Mouse (Mus musculus) cerebellum, adult 2 months (tissue): ENCODE results near the gene Hpd.
A peak's percentile ranks its signal among the peaks of the same experiment; 100 is the strongest.

ENCODE experiments used
- CTCF ChIP-seq: fragments of 200-500 bp; IDR thresholded peaks from 2 replicates; pipeline ENCODE4 v1.5.1; 2011; ENCODE audit warnings: low read depth, mild to moderate bottlenecking, control low read depth, low read length, moderate library complexity, borderline replicate concordance; ENCODE audit not compliant: insufficient read depth
- POLR2A ChIP-seq: fragments of 200-500 bp; IDR thresholded peaks from 2 replicates; pipeline ENCODE4 v1.6.1; 2011; ENCODE audit warnings: low read length, control low read depth, borderline replicate concordance; ENCODE audit not compliant: insufficient read depth

DNA sequence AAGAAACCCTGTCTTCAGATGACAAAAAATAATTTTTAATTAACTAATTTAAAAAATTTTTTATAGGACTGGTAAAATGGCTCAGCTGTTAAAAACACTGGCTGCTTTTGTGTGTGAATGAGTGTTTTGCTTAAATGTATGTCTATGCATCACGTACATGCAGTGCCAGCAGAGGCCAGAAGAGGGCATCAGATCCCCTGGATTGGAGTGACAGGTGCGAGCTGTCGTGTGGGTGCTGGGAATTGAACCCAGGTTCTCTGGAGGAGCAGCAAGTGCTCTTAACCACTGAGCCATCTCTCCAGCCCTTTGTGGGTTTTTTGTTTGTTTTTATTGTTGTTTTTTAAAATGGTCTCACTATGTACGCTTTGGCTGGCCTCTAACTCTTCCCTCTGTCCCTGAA is 60.3 kb downstream of the Hpd start:
- TF ChIP-seq CTCF (peak; percentile 47; the same call in 1 of the 2 replicates), POLR2A (no peak)
